Comparison of ENCODE assay signal across 8 mouse cellular contexts in genomic region chr3:89165268-89165870, GRCm38 (mm10). TPM values are rescaled to one million over a fixed set of nuclear protein-coding genes. Genes with fewer than 3 reads are reported as not detected.
DNase-seq lines count a peak whose midpoint lies in the region; ATAC-seq and TF ChIP-seq lines count a peak whose summit lies in the region.

No protein-coding gene starts in this region.

- TF ChIP-seq CTCF in midbrain, postnatal 0 days (IDR thresholded peaks at IDR 0.05), result no peak

- H3K27me3 ChIP-seq in hindbrain, embryonic 15.5 days, result no peaks in the 10 kb centered on the region
- H3K27me3 ChIP-seq in midbrain, postnatal 0 days (ENCODE audit: insufficient read depth, low read length), result no peaks in the 10 kb centered on the region

- H3K36me3 ChIP-seq in hindbrain, embryonic 15.5 days, result peaks cover 28% of the 10 kb centered on the region
- H3K36me3 ChIP-seq in midbrain, postnatal 0 days (ENCODE audit: insufficient read depth, low read length), result peaks cover 34% of the 10 kb centered on the region

- peak; percentile 10 for DNase-seq in kidney, postnatal 10 days
- DNase-seq in kidney, adult 18-20 months, result no peak
- no peak for DNase-seq in midbrain, postnatal 0 days (ENCODE audit: low spot score)
- DNase-seq in layer of hippocampus, adult 18-20 months (ENCODE audit: low spot score in 2 of 2), result no peak
- no peak for DNase-seq in retina, postnatal 1 day
- no peak for DNase-seq in layer of hippocampus, adult 9-11 months

- peak overlapping the region; percentile 89 for H3K9ac ChIP-seq in hindbrain, embryonic 15.5 days
- peak overlapping the region; percentile 82 for H3K9ac ChIP-seq in midbrain, postnatal 0 days (replicated peaks; ENCODE audit: low read length, poor library complexity, severe bottlenecking)

- H3K4me2 ChIP-seq in hindbrain, embryonic 15.5 days, result peak overlapping the region; percentile 64
- peak overlapping the region; percentile 63 for H3K4me2 ChIP-seq in midbrain, postnatal 0 days (ENCODE audit: low read depth, low read length, poor library complexity, severe bottlenecking)

- H3K27ac ChIP-seq in brown adipose tissue, adult 24 weeks (replicated peaks; ENCODE audit: low read depth, low read length), result peak overlapping the region; percentile 87
- peak overlapping the region; percentile 93 for H3K27ac ChIP-seq in hindbrain, embryonic 15.5 days (replicated peaks)
- H3K27ac ChIP-seq in midbrain, postnatal 0 days (ENCODE audit: low read depth, low read length), result peak overlapping the region; percentile 87; the same call in 1 of the 2 replicates

- no peak for ATAC-seq in hindbrain, embryonic 15.5 days (ENCODE audit: low FRiP score, low read depth)
- ATAC-seq in midbrain, postnatal 0 days (ENCODE audit: low FRiP score), result no peak

- peaks cover 8% of the 10 kb centered on the region for H3K4me1 ChIP-seq in brown adipose tissue, adult 24 weeks (ENCODE audit: control insufficient read depth, insufficient read depth, insufficient read length, low read length)
- peaks cover 28% of the 10 kb centered on the region for H3K4me1 ChIP-seq in hindbrain, embryonic 15.5 days (replicated peaks)
- peaks cover 7% of the 10 kb centered on the region; the same call in 1 of the 2 replicates for H3K4me1 ChIP-seq in midbrain, postnatal 0 days (ENCODE audit: insufficient read depth, low read length)

- 23% methylated on average over 12 of the region's 12 CpGs for WGBS in hindbrain, embryonic 15.5 days
- WGBS in midbrain, postnatal 0 days, result 27% methylated on average over 12 of the region's 12 CpGs

- H3K4me3 ChIP-seq in brown adipose tissue, adult 24 weeks (ENCODE audit: insufficient read depth, low read depth, low read length), result peak overlapping the region; percentile 97
- peak overlapping the region; percentile 82 for H3K4me3 ChIP-seq in hindbrain, embryonic 15.5 days
- peak overlapping the region; percentile 76 for H3K4me3 ChIP-seq in midbrain, postnatal 0 days (ENCODE audit: low read depth, low read length)

- no peaks in the 10 kb centered on the region for H3K9me3 ChIP-seq in hindbrain, embryonic 15.5 days
- no peaks in the 10 kb centered on the region for H3K9me3 ChIP-seq in midbrain, postnatal 0 days (ENCODE audit: low read length)

RNA-seq across cellular contexts. Expression of gene Clk2, which starts 0.8 kb away (rescaled TPM):
- polyA plus RNA-seq in brown adipose tissue, adult 24 weeks (2012; ENCODE audit: insufficient read depth, insufficient read length, missing spikeins), result 14.3 TPM in 2 replicates
- polyA plus RNA-seq in hindbrain, embryonic 15.5 days (2015; fragmentation: Nextera tagmentation; extraction: Ambion mirVana), result 20.0 and 22.6 TPM in 2 replicates
- total RNA-seq in midbrain, postnatal 0 days (2014; rRNA removed), result 38.9 and 44.5 TPM in 2 replicates
- polyA plus RNA-seq in midbrain, postnatal 0 days (2015; fragmentation: Nextera tagmentation; extraction: Ambion mirVana), result 12.1 and 12.6 TPM in 2 replicates
- 10 to 100 TPM; 42.3 to 43.5 TPM for total RNA-seq in layer of hippocampus, adult 18-20 months (2021)

RNA-seq across cellular contexts. Expression of gene Hcn3, which starts 5.4 kb away (rescaled TPM):
- polyA plus RNA-seq in brown adipose tissue, adult 24 weeks (2012; ENCODE audit: insufficient read depth, insufficient read length, missing spikeins), result not detected in 2 replicates
- 51.9 and 59.2 TPM in 2 replicates for polyA plus RNA-seq in hindbrain, embryonic 15.5 days (2015; fragmentation: Nextera tagmentation; extraction: Ambion mirVana)
- 94.8 and 97.8 TPM in 2 replicates for total RNA-seq in midbrain, postnatal 0 days (2014; rRNA removed)
- polyA plus RNA-seq in midbrain, postnatal 0 days (2015; fragmentation: Nextera tagmentation; extraction: Ambion mirVana), result 44.8 and 46.7 TPM in 2 replicates
- 10 to 100 TPM in 1 of 2 experiments, 1 to 10 TPM in 1; 9.6 to 13.1 TPM for total RNA-seq in layer of hippocampus, adult 18-20 months (2021)

RNA-seq across cellular contexts. Expression of gene Scamp3, which starts 11.9 kb away (rescaled TPM):
- 39.4 and 48.7 TPM in 2 replicates for polyA plus RNA-seq in brown adipose tissue, adult 24 weeks (2012; ENCODE audit: insufficient read depth, insufficient read length, missing spikeins)
- polyA plus RNA-seq in hindbrain, embryonic 15.5 days (2015; fragmentation: Nextera tagmentation; extraction: Ambion mirVana), result 148 and 158 TPM in 2 replicates
- 71.1 and 84.8 TPM in 2 replicates for total RNA-seq in midbrain, postnatal 0 days (2014; rRNA removed)
- polyA plus RNA-seq in midbrain, postnatal 0 days (2015; fragmentation: Nextera tagmentation; extraction: Ambion mirVana), result 151 and 158 TPM in 2 replicates
- 10 to 100 TPM; 68.5 to 69.8 TPM for total RNA-seq in layer of hippocampus, adult 18-20 months (2021)

RNA-seq across cellular contexts. Expression of gene Fam189b, which starts 17.6 kb away (rescaled TPM):
- 1.3 and 2.0 TPM in 2 replicates for polyA plus RNA-seq in brown adipose tissue, adult 24 weeks (2012; ENCODE audit: insufficient read depth, insufficient read length, missing spikeins)
- polyA plus RNA-seq in hindbrain, embryonic 15.5 days (2015; fragmentation: Nextera tagmentation; extraction: Ambion mirVana), result 35.5 and 39.2 TPM in 2 replicates
- total RNA-seq in midbrain, postnatal 0 days (2014; rRNA removed), result 12.7 and 22.2 TPM in 2 replicates
- 32.5 and 37.5 TPM in 2 replicates for polyA plus RNA-seq in midbrain, postnatal 0 days (2015; fragmentation: Nextera tagmentation; extraction: Ambion mirVana)
- total RNA-seq in layer of hippocampus, adult 18-20 months (2021), result 10 to 100 TPM; 49.0 to 59.9 TPM

RNA-seq across cellular contexts. Expression of gene Pklr, which starts 29.4 kb away (rescaled TPM):
- polyA plus RNA-seq in brown adipose tissue, adult 24 weeks (2012; ENCODE audit: insufficient read depth, insufficient read length, missing spikeins), result not detected in 2 replicates
- 0.09 TPM in 2 replicates for polyA plus RNA-seq in hindbrain, embryonic 15.5 days (2015; fragmentation: Nextera tagmentation; extraction: Ambion mirVana)
- 0.47 TPM in 1 of 2 replicates, not detected in the other for total RNA-seq in midbrain, postnatal 0 days (2014; rRNA removed)
- polyA plus RNA-seq in midbrain, postnatal 0 days (2015; fragmentation: Nextera tagmentation; extraction: Ambion mirVana), result 0.05 and 0.10 TPM in 2 replicates
- total RNA-seq in layer of hippocampus, adult 18-20 months (2021), result under 1 TPM in 1 of 2 experiments, not detected in 1; 0.15 TPM

Comparison
In these comparisons a context has a peak if more than half of its experiments do, and no peak if none do; other contexts are left out.
1. RNA of gene Hcn3, which starts 5.4 kb away (polyA plus RNA-seq): 51.9 to 59.2 TPM in hindbrain, embryonic 15.5 days and 44.8 to 46.7 TPM in midbrain, postnatal 0 days; not detected in brown adipose tissue, adult 24 weeks; every median in the first group is over 10 times any median in the second.
2. Peak in every context shown above with its lines, with median percentiles within 50 percentile points of each other: H3K27ac ChIP-seq and H3K4me3 ChIP-seq.